Mouse (Mus musculus) layer of hippocampus, adult 18-20 months (tissue): ENCODE data around the gene Higd1b. TPM values are rescaled to one million over a fixed set of nuclear protein-coding genes. Genes with fewer than 3 reads are reported as not detected.
A peak's percentile ranks its signal among the peaks of the same experiment; 100 is the strongest.

Experiments
- DNase-seq, 2 experiments: peaks; one replicate each; pipeline ENCODE4 v3.0.0; 2022; ENCODE audit warnings: low spot score in 2 of 2
- total RNA-seq, 2 experiments: library from RNA; stranded (reverse); gene quantifications; 2 replicates each; pipeline ENCODE4 v1.2.3; 2021

The Higd1b gene
- total RNA-seq, 2 experiments from 2014 or later: 4.0 to 4.8 TPM

DNA sequence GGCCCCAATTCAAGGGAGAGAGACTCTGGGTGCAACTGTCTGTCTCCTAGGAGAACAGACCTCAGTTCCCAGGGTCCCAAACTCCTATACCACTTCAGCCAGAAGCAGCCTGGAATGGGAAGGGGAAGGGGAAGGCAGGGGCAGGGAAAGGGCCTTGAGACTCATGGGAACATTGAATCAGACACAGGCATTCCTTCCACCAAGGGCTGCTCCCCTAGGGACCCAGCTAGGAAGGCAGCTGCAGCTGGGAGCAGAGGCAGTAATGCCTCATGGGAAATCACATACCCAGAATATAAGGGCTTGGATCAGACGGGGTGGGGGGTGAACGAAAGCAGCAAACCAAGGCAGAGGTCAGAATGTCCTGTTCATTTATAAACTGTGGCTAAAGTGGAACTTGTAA is 2.5 kb downstream of the Higd1b start:
- DNase-seq: no peak

GRCm38 (mm10) chr11:102838616-102839150 is 3.0 kb downstream of the Higd1b start:
- DNase-seq: no peak

GRCm38 (mm10) chr11:102845926-102846325 is 10.3 kb downstream of the Higd1b start:
- DNase-seq: no peak

DNA sequence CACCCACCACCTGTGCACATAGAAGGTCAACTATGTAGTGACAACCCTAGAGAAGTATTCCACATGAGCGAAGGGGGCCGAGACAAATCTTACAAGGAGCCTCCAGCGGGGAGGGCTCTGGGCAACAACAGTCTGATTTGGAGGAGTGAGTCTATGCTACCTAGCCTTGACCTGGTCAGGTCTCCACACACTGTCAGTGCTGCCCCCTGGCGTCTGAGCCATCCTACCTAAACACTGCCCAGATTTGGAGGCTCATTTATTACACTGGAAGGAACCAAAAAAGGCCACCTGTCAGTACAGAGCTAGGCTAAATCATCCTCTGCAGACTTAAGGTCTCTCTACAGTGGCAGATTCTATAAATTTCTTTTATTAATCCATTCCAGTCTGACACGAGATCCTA is 16.2 kb downstream of the Higd1b start:
- DNase-seq: no peak

DNA sequence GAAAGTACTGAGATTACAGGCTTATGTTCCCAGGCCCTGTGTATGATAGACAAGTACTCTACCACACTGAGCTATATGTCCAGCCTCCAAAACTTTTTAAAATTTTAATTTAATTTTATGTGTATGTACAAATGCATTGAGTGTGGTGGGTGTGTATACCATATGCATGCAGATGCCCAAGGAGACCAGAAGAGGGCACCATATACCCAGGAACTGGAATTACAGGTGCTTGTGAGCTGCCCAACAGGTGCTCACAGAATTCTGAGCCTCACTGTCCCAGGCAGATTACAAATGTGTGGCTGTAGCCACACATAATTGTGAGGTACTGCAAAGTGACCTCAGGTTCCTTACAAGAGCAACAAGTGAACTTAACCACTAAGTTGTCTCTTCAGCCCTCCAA is 18.1 kb downstream of the Higd1b start:
- no peak for DNase-seq

DNA sequence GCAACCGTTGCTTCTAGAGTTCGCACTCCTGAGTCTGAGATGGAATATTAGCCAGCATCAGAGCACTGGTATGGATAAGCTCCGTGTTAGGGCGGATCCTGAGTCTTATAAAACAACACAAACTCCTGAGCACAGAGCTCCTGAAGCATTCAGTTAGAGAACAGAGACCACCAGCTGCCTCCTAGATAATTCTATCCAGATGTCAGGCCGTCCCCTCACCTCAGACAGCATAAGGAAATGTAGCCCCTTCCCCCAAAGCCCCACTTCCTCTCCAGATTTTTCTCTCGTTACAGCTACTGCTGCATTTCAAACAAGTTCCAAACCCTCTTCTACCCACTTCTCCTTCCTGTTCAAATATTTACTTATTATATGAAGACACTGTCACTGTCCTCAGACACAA is 20.3 kb downstream of the Higd1b start:
- DNase-seq: no peak

DNA sequence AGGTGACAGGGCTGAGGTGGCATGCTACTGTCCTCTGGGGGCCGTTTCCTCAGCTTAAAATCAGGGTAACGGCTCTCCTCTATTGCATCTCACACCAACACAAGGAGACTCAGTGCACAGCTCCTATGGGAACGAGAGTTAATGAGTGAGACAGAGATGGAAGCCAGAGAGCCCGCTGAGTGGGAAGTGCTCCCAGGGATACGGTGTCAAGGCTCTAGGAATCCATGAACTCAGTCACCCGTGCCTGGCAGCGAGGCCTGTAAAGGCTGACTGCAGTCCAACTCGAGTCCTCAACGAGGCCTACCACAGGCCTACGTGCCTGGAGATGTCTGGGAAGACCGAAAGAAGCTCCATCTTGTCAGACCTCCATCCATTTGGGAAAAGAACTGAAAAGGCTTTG is 23.3 kb downstream of the Higd1b start:
- DNase-seq: no peak

DNA sequence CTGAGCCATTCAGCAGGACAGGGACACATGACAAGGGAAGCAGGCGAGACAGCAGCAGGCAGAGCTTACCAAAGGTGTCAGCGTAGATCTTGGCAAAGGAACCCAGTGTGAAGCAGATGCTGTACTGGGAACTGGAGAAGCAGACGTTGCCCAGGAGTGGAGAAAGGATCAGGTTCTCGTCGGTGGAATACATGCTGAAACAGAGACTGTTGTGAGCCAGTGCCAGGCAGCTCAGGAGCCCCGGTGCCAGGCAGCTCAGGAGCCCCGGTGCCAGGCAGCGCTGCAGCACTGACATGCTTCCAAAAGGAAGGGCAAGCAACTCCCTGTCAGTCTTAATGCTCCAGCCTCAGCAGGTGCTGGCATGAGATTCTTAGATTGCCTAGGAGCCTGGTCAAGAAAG is 24.3 kb downstream of the Higd1b start:
- no peak for DNase-seq

GRCm38 (mm10) chr11:102864272-102864671 is 28.6 kb downstream of the Higd1b start:
- peak in 1 of 2 experiments; percentile 80 for DNase-seq

DNA sequence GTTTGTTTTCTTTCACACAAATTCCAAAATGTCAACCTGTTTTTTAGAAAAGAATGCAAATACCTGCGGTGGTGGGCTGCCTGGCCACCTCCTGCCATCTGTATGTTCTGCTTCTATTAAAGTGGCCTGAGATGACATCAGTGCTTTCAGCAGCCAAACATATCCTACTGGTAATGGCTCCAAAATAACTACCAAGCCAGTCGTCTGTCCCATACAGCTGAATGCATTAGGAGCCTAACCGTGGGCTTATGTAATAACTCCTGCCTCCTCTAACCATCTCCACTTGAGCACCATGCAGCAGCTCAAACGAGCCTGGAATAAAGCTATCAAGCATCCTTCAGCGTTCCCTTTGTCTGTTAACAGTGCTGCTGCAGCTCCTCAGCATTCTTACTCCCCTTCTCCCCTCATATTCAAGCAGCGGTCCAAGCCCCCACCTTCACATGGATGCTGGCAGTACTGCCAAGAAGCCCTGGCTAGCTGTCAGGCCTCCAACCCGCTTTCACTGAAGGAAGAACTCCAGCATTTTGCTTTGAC is 39.2 kb downstream of the Higd1b start:
- DNase-seq: peak; percentile 69 to 88

DNA sequence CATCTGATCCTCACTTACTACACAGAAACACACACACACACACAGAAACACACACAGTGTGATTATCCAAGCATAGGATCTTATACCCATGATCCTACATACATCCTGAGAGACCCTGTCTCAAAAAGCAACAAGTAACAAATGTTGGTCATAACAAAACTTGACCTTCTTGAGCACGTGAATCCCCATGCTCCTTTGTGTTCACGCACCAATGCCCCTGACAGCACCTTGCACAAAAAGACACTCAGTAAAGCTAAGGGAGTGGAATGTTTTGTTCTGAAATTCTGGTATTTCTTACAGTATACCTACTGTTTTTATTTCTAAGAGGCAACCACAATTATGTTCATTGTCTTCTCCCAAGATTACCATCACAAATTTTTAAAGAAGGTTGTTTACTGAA is 43.9 kb downstream of the Higd1b start:
- no peak for DNase-seq

- DNase-seq: peak; percentile 90 to 97
Observed at GRCm38 (mm10) chr11:102880585-102881313, 45.1 kb downstream of the Higd1b start, which contains the start of the genes Eftud2 and Ccdc103. TSS of gene Eftud2 (minus strand) at chr11:102880985. TSS of gene Ccdc103 (plus strand) at chr11:102881204.

GRCm38 (mm10) chr11:102881314-102882198 is 45.9 kb downstream of the Higd1b start:
- DNase-seq: peak in 1 of 2 experiments; percentile 30

GRCm38 (mm10) chr11:102884616-102885219 is 49.1 kb downstream of the Higd1b start, which contains the start of gene Fam187a:
TSS of gene Fam187a (plus strand) at chr11:102885169.
- DNase-seq: no peak

DNA sequence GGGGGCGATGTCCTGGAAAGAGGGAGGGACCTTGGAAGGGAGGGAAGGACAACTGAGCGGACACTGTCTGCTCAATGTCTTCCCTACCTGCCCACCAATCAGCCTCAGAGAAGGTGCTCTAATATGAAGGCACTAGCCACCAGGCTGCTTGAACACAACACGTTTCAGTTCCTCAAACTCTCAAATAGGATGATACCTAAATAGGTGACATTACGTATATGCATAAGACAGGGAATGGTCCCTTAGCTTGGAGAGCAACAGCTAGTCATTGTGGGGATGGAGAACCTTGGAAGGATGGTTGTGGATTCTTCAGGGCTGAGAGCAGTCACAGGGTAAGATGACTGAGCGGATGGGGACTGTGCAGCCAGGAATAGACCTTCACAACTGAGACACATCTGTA is 51.8 kb downstream of the Higd1b start:
- no peak for DNase-seq

Other genes starting within 250 kb of the Higd1b start
- gene Fzd2, start 231.5 kb upstream of the Higd1b start, total RNA-seq: 1 to 10 TPM; 7.3 to 7.5 TPM
- gene Meioc, start 172.1 kb upstream of the Higd1b start, total RNA-seq: not detected
- gene Ccdc43, start 138.1 kb upstream of the Higd1b start, total RNA-seq: 10 to 100 TPM; 30.4 to 31.9 TPM
- 100 to 1,000 TPM; 166 to 185 TPM for gene Adam11, start 74.4 kb upstream of the Higd1b start, total RNA-seq
- 1 to 10 TPM; 3.0 to 3.8 TPM for gene Gjc1, start 16.1 kb upstream of the Higd1b start, total RNA-seq
- gene Eftud2, start 45.1 kb downstream of the Higd1b start, total RNA-seq: 100 to 1,000 TPM; 123 to 126 TPM
- gene Ccdc103, start 45.4 kb downstream of the Higd1b start, total RNA-seq: 1 to 10 TPM; 1.5 to 2.2 TPM
- under 1 TPM in 1 of 2 experiments, not detected in 1; 0.27 TPM for gene Fam187a, start 49.3 kb downstream of the Higd1b start, total RNA-seq
- gene Gfap, start 65.1 kb downstream of the Higd1b start, total RNA-seq: 100 to 1,000 TPM; 441 to 481 TPM
- gene Kif18b, start 89.3 kb downstream of the Higd1b start, total RNA-seq: not detected
- gene C1ql1, start 110.8 kb downstream of the Higd1b start, total RNA-seq: 10 to 100 TPM; 17.3 to 20.4 TPM
- 100 to 1,000 TPM; 166 to 172 TPM for gene Nmt1, start 192.3 kb downstream of the Higd1b start, total RNA-seq
- gene Dcakd, start 192.5 kb downstream of the Higd1b start, total RNA-seq: 10 to 100 TPM; 68.9 to 69.0 TPM